Mouse (Mus musculus): ENCODE measurements around the gene Hmx1.

DNA sequence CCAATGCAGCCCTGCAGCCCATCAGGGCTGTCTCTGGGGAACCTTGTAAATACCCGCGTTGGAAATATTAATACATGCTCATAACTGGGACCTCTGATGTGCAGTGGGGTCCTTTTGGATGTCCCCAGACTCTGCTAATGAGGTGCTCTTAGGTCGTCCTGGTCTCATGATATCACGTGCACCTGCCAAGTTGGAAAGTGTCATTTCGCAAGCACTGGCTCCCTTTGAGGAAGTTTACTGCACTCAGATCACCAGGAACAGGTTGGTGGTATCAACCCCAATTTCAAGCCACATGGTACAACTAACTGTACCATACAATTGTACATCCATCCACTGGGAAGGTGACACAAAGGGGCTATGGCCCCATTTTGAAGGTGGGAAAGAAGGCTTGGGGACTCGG is 39.5 kb downstream of the Hmx1 start:
- TF ChIP-seq CTCF (IDR thresholded peaks at IDR 0.05; ENCODE audit: low read depth) (no peak), EP300 (IDR thresholded peaks at IDR 0.05; ENCODE audit: low read depth) (no peak)

Measured in heart, postnatal 0 days (tissue).